Comparison of ENCODE assay signal across 10 mouse cellular contexts in genomic region chr6:58907336-58907735, GRCm38 (mm10). TPM values are rescaled to one million over a fixed set of nuclear protein-coding genes. Genes with fewer than 3 reads are reported as not detected.
DNase-seq lines count a peak whose midpoint lies in the region; ATAC-seq and TF ChIP-seq lines count a peak whose summit lies in the region.
"Had no signal": no experiment of that assay in that cellular context is flagged by ENCODE, and none has a peak within 500 bp of the region (broad histone marks: within the 10 kb centered on the region; RNA-seq: fewer than 3 reads in every experiment).

No protein-coding gene starts in this region.

- H3K9me3 ChIP-seq in forebrain, embryonic 15.5 days = peaks cover 13% of the 10 kb centered on the region
- peaks cover 2% of the 10 kb centered on the region; the same call in 1 of the 2 replicates for H3K9me3 ChIP-seq in limb, embryonic 11.5 days (ENCODE audit: control insufficient read depth, low read length)
- peaks cover 13% of the 10 kb centered on the region; the same call in 1 of the 2 replicates for H3K9me3 ChIP-seq in stomach, embryonic 14.5 days (ENCODE audit: control insufficient read depth, low read depth, low read length)

- H3K27me3 ChIP-seq in forebrain, embryonic 15.5 days = no peaks in the 10 kb centered on the region
- no peaks in the 10 kb centered on the region for H3K27me3 ChIP-seq in limb, embryonic 11.5 days (ENCODE audit: control insufficient read depth, insufficient read depth, low read length)
- no peaks in the 10 kb centered on the region for H3K27me3 ChIP-seq in stomach, embryonic 14.5 days (ENCODE audit: control insufficient read depth, insufficient read depth, low read length)
- no peaks in the 10 kb centered on the region for H3K27me3 ChIP-seq in thymus, adult 2 months (ENCODE audit: control insufficient read depth, insufficient read depth, low read length)

- H3K4me1 ChIP-seq in forebrain, embryonic 15.5 days = peaks cover 11% of the 10 kb centered on the region
- peaks cover 4% of the 10 kb centered on the region; the same call in 1 of the 2 replicates for H3K4me1 ChIP-seq in limb, embryonic 11.5 days (ENCODE audit: control insufficient read depth, insufficient read depth, low read length)
- 0 out of 2 replicates have a peak, but pooled peaks cover 3% of the 10 kb centered on the region for H3K4me1 ChIP-seq in stomach, embryonic 14.5 days (ENCODE audit: control insufficient read depth, insufficient read depth, low read length)
- H3K4me1 ChIP-seq in thymus, adult 2 months (replicated peaks; ENCODE audit: control insufficient read depth, insufficient read depth, low read length) = no peaks in the 10 kb centered on the region

- no peak for TF ChIP-seq POLR2A in thymus, adult 2 months (IDR thresholded peaks at IDR 0.05; ENCODE audit: control insufficient read depth, extremely low read depth, insufficient read depth, low read length, poor library complexity)

- no peak for DNase-seq in layer of hippocampus, adult 2 months (ENCODE audit: low spot score in 2 of 2)
- no peak for DNase-seq in layer of hippocampus, postnatal 14 days (ENCODE audit: low spot score in 2 of 2)
- DNase-seq in limb, embryonic 11.5 days (ENCODE audit: low spot score) = no peak
- no peak for DNase-seq in thymus, adult 2 months
- no peak for DNase-seq in adrenal gland, postnatal 36 days

- peak overlapping the region; percentile 95 for H3K27ac ChIP-seq in layer of hippocampus, adult 2 months
- H3K27ac ChIP-seq in forebrain, embryonic 15.5 days (replicated peaks) = peak overlapping the region; percentile 61
- H3K27ac ChIP-seq in limb, embryonic 11.5 days (replicated peaks; ENCODE audit: low read depth, low read length) = no peak overlapping the region
- H3K27ac ChIP-seq in stomach, embryonic 14.5 days (ENCODE audit: low read length) = no peak overlapping the region
- no peak overlapping the region for H3K27ac ChIP-seq in thymus, adult 2 months (ENCODE audit: control insufficient read depth, insufficient read depth, low read length)
- H3K27ac ChIP-seq: liver, embryonic 14.5 days had no signal

- peak overlapping the region; percentile 60 for H3K4me2 ChIP-seq in forebrain, embryonic 15.5 days (replicated peaks)
- peak overlapping the region; percentile 64; the same call in 1 of the 2 replicates for H3K4me2 ChIP-seq in limb, embryonic 11.5 days (ENCODE audit: low read depth, severe bottlenecking)
- peak overlapping the region; percentile 51; the same call in 1 of the 2 replicates for H3K4me2 ChIP-seq in stomach, embryonic 14.5 days (replicated peaks; ENCODE audit: low read depth, low read length)

- WGBS in forebrain, embryonic 15.5 days = 66% methylated on average over 8 of the region's 8 CpGs
- 85% methylated on average over 8 of the region's 8 CpGs for WGBS in limb, embryonic 11.5 days
- 80% methylated on average over 8 of the region's 8 CpGs for WGBS in stomach, embryonic 14.5 days
- WGBS in thymus, adult 2 months = 95% methylated on average over 8 of the region's 8 CpGs

- ATAC-seq in forebrain, embryonic 15.5 days (replicated peaks) = 0 out of 2 replicates have a peak, but pooled peaks have one; percentile 1
- no peak for ATAC-seq in limb, embryonic 11.5 days (ENCODE audit: insufficient number of reproducible peaks, low FRiP score, low TSS enrichment, low read depth)
- no peak for ATAC-seq in stomach, embryonic 14.5 days (ENCODE audit: insufficient number of reproducible peaks, insufficient read depth, low FRiP score, low read depth)

- H3K9ac ChIP-seq in forebrain, embryonic 15.5 days (replicated peaks) = 0 out of 2 replicates have a peak overlapping the region, but pooled peaks have one; percentile 51
- no peak overlapping the region for H3K9ac ChIP-seq in limb, embryonic 11.5 days (ENCODE audit: low read length)
- H3K9ac ChIP-seq in stomach, embryonic 14.5 days (replicated peaks; ENCODE audit: low read depth, low read length) = no peak overlapping the region
- H3K9ac ChIP-seq: liver, embryonic 14.5 days had no signal

- H3K36me3 ChIP-seq in forebrain, embryonic 15.5 days = peaks cover 20% of the 10 kb centered on the region
- no peaks in the 10 kb centered on the region for H3K36me3 ChIP-seq in limb, embryonic 11.5 days (ENCODE audit: control insufficient read depth, insufficient read depth, low read length)
- no peaks in the 10 kb centered on the region for H3K36me3 ChIP-seq in stomach, embryonic 14.5 days (ENCODE audit: control insufficient read depth, insufficient read depth, low read length)
- H3K36me3 ChIP-seq in thymus, adult 2 months (ENCODE audit: control insufficient read depth, insufficient read depth, low read length) = 0 out of 2 replicates have a peak, but pooled peaks cover 6% of the 10 kb centered on the region

- TF ChIP-seq CTCF in layer of hippocampus, adult 2 months (conservative IDR thresholded peaks at IDR 0.05) = no peak
- TF ChIP-seq CTCF in thymus, adult 2 months (IDR thresholded peaks at IDR 0.05; ENCODE audit: borderline replicate concordance, control insufficient read depth, extremely low read depth, insufficient read depth, low read length, poor library complexity) = no peak

- peak overlapping the region; percentile 63 for H3K4me3 ChIP-seq in layer of hippocampus, adult 2 months
- peak overlapping the region; percentile 53 for H3K4me3 ChIP-seq in forebrain, embryonic 15.5 days
- no peak overlapping the region; the same call in 1 of the 2 replicates for H3K4me3 ChIP-seq in limb, embryonic 11.5 days (ENCODE audit: low read depth, low read length)
- no peak overlapping the region for H3K4me3 ChIP-seq in stomach, embryonic 14.5 days (ENCODE audit: low read depth, low read length)
- H3K4me3 ChIP-seq in thymus, adult 2 months (ENCODE audit: control insufficient read depth, insufficient read depth, low read length) = no peak overlapping the region

RNA-seq across cellular contexts. Expression of gene Nap1l5, which starts 0.5 kb away (rescaled TPM):
- 100 to 1,000 TPM; 229 to 242 TPM for total RNA-seq in layer of hippocampus, adult 2 months (2021)
- 100 to 1,000 TPM; 212 to 254 TPM for total RNA-seq in layer of hippocampus, postnatal 14 days (2021)
- polyA plus RNA-seq in forebrain, embryonic 15.5 days (2015; fragmentation: Nextera tagmentation; extraction: Ambion mirVana) = 69.4 and 90.4 TPM in 2 replicates
- 2.5 and 4.0 TPM in 2 replicates for polyA plus RNA-seq in limb, embryonic 11.5 days (2014; fragmentation: Nextera tagmentation; extraction: Ambion mirVana)
- 7.9 and 8.4 TPM in 2 replicates for polyA plus RNA-seq in stomach, embryonic 14.5 days (2014; fragmentation: Nextera tagmentation; extraction: Ambion mirVana)
- 0.09 TPM in 1 of 2 replicates, not detected in the other for polyA plus RNA-seq in thymus, adult 2 months (2012; rRNA removed)
- total RNA-seq in adrenal gland, postnatal 36 days (2021) = 10 to 100 TPM; 23.2 to 29.1 TPM
- total RNA-seq: hematopoietic stem cell, adult 5-6 weeks; MEL had no signal

Comparison
In these comparisons a context has a peak if more than half of its experiments do, and no peak if none do; other contexts are left out.
1. H3K27ac ChIP-seq: peak in layer of hippocampus, adult 2 months (single experiment) and forebrain, embryonic 15.5 days (single experiment); none in limb, embryonic 11.5 days (single experiment), stomach, embryonic 14.5 days (single experiment) and thymus, adult 2 months (single experiment).
2. H3K4me3 ChIP-seq: peak in layer of hippocampus, adult 2 months (single experiment) and forebrain, embryonic 15.5 days (single experiment); none in limb, embryonic 11.5 days (single experiment), stomach, embryonic 14.5 days (single experiment) and thymus, adult 2 months (single experiment).
3. Peak in every context shown above with its lines, with median percentiles within 50 percentile points of each other: H3K4me2 ChIP-seq.